Mouse (Mus musculus): ENCODE data around the gene 9230102O04Rik. TPM values are rescaled to one million over a fixed set of nuclear protein-coding genes. Genes with fewer than 3 reads are reported as not detected.

9230102O04Rik gene
- polyA plus RNA-seq, 1 experiment from 2014 or later: not detected

DNA sequence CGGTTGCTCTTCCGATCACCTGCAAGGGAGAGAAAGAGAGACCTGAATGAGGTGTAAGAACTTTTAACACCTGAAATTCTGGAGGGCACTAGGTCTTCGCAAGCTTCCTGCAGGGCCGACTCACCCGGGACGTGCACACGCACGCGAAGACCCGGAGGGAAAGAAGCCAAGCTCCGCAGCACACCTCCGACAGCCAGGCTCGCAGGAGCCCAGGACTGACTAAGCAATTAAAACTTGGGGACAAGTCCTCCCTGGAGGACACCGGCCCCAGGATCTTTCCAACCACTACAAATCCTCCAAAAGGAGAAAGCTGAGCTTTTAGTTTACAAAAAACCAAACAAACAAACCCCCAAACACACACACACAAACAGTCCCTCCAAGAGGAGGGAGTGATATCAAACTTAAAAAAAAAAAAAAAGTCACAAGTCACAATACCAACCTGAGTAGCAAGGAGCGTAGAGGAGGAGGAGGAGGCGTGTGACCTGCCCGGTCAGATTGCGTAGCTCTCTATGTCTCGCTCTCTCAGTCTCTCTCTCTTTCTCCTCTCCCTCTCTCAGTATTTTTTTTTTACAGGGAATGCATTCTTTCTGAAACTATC is 11.3 kb downstream of the 9230102O04Rik start:
- ATAC-seq (ENCODE audit: low FRiP score, low TSS enrichment): no peak
- H3K9me3 ChIP-seq (ENCODE audit: control insufficient read depth, low read length): no peaks in the 10 kb centered on the region
- H3K27me3 ChIP-seq (ENCODE audit: control insufficient read depth, insufficient read depth, low read length): peaks cover 8% of the 10 kb centered on the region; the same call in 1 of the 2 replicates
- peak overlapping the region; percentile 91 for H3K4me2 ChIP-seq (replicated peaks; ENCODE audit: low read depth)
- peak overlapping the region; percentile 81; the same call in 1 of the 2 replicates for H3K27ac ChIP-seq (replicated peaks)
- peak overlapping the region; percentile 59 for H3K9ac ChIP-seq (ENCODE audit: low read length)
- TF ChIP-seq CTCF (IDR thresholded peaks at IDR 0.05; ENCODE audit: low read depth) (no peak), EP300 (optimal IDR thresholded peaks at IDR 0.05) (no peak)
- H3K36me3 ChIP-seq (ENCODE audit: control insufficient read depth, insufficient read depth, low read length): no peaks in the 10 kb centered on the region
- 2% methylated on average over 19 of the region's 19 CpGs for WGBS
- DNase-seq (ENCODE audit: low spot score): no peak
- H3K4me3 ChIP-seq (ENCODE audit: low read depth, low read length): peak overlapping the region; percentile 51
- H3K4me1 ChIP-seq (replicated peaks; ENCODE audit: control insufficient read depth, insufficient read depth): peaks cover 4% of the 10 kb centered on the region; the same call in 1 of the 2 replicates

DNA sequence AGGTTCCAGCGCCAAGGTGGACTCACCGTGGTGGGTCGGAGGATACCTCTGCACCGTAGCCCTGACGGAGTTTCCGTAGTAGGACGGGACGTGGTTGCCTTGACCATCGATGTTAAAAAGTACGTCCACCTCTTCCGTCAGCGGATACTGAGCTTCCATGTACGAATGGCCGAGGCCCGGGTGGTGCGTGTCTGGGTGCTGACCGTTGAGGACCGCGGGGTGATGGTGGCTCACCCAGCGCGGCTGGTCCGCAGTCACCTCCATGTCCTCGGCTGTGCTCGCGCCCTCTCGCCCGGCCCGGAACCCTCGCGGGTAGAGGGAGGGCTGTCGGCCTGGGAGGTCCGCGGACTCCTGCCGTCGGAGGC is 12.0 kb downstream of the 9230102O04Rik start:
- TF ChIP-seq CTCF (IDR thresholded peaks at IDR 0.05; ENCODE audit: low read depth): no peak
- no peak for TF ChIP-seq EP300 (optimal IDR thresholded peaks at IDR 0.05)
- H3K27me3 ChIP-seq (ENCODE audit: control insufficient read depth, insufficient read depth, low read length): peaks cover 5% of the 10 kb centered on the region; the same call in 1 of the 2 replicates
- H3K27ac ChIP-seq (replicated peaks): peak overlapping the region; percentile 53; the same call in 1 of the 2 replicates
- peak overlapping the region; percentile 91 for H3K4me2 ChIP-seq (replicated peaks; ENCODE audit: low read depth)
- DNase-seq (ENCODE audit: low spot score) (peak; percentile 34), ATAC-seq (ENCODE audit: low FRiP score, low TSS enrichment) (no peak)
- peak overlapping the region; percentile 51 for H3K9ac ChIP-seq (ENCODE audit: low read length)
- WGBS: 2% methylated on average over 35 of the region's 35 CpGs
- peaks cover 4% of the 10 kb centered on the region; the same call in 1 of the 2 replicates for H3K4me1 ChIP-seq (replicated peaks; ENCODE audit: control insufficient read depth, insufficient read depth)
- H3K9me3 ChIP-seq (ENCODE audit: control insufficient read depth, low read length): no peaks in the 10 kb centered on the region
- H3K36me3 ChIP-seq (ENCODE audit: control insufficient read depth, insufficient read depth, low read length): no peaks in the 10 kb centered on the region
- H3K4me3 ChIP-seq (ENCODE audit: low read depth, low read length): peak overlapping the region; percentile 51

DNA sequence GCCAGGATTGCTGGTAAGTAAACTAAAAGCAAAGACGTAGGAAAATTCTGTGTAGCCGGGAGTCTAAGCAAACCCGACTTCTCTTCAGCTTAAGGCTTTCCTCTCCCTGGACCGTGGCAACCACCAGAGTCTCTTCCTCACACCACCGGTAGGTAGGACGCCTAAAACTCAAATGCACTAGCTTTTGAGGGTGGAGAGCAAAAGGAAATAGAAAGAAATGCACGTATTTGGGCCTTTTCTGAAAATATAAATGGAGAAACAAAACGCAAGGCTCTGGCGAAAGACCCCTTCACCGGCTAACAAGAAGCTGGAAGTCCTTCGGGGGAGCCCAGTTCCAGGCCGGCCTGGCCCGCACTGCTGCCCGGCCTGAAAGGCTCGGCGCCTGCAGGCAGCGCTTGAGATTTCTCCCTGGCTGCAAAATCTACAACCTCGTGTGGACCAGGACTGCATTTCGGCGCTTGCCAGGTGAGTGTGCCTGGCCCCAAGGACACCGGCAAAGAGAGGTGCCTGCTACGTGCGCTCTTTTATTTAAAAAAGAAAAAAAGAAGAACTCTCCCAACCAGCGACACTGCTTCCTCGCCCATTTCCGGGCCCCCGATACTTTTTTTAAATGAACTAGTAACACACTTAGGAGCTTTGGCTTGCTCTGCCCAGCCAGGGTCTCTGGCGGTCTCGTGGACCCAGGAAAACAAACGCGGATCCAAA is 12.6 kb downstream of the 9230102O04Rik start:
- peaks cover 5% of the 10 kb centered on the region; the same call in 1 of the 2 replicates for H3K27me3 ChIP-seq (ENCODE audit: control insufficient read depth, insufficient read depth, low read length)
- H3K9me3 ChIP-seq (ENCODE audit: control insufficient read depth, low read length): no peaks in the 10 kb centered on the region
- H3K9ac ChIP-seq (ENCODE audit: low read length): peak overlapping the region; percentile 51
- DNase-seq (ENCODE audit: low spot score): no peak
- WGBS: 17% methylated on average over 31 of the region's 31 CpGs
- ATAC-seq (ENCODE audit: low FRiP score, low TSS enrichment): no peak
- peak overlapping the region; percentile 51 for H3K4me3 ChIP-seq (ENCODE audit: low read depth, low read length)
- TF ChIP-seq EP300 (optimal IDR thresholded peaks at IDR 0.05) (no peak), CTCF (IDR thresholded peaks at IDR 0.05; ENCODE audit: low read depth) (no peak)
- H3K4me1 ChIP-seq (replicated peaks; ENCODE audit: control insufficient read depth, insufficient read depth): peaks cover 4% of the 10 kb centered on the region; the same call in 1 of the 2 replicates
- no peak overlapping the region for H3K27ac ChIP-seq (replicated peaks)
- H3K36me3 ChIP-seq (ENCODE audit: control insufficient read depth, insufficient read depth, low read length): no peaks in the 10 kb centered on the region
- H3K4me2 ChIP-seq (replicated peaks; ENCODE audit: low read depth): peak overlapping the region; percentile 91

GRCm38 (mm10) chr2:9875676-9876357 is 13.5 kb downstream of the 9230102O04Rik start:
- Histone ChIP-seq H3K4me2 (replicated peaks; ENCODE audit: low read depth) (no peak overlapping the region; the same call in 1 of the 2 replicates), H3K4me1 (replicated peaks; ENCODE audit: control insufficient read depth, insufficient read depth) (peaks cover 4% of the 10 kb centered on the region; the same call in 1 of the 2 replicates), H3K9me3 (ENCODE audit: control insufficient read depth, low read length) (no peaks in the 10 kb centered on the region), H3K9ac (ENCODE audit: low read length) (no peak overlapping the region), H3K36me3 (ENCODE audit: control insufficient read depth, insufficient read depth, low read length) (no peaks in the 10 kb centered on the region), H3K27me3 (ENCODE audit: control insufficient read depth, insufficient read depth, low read length) (peaks cover 3% of the 10 kb centered on the region; the same call in 1 of the 2 replicates), H3K4me3 (ENCODE audit: low read depth, low read length) (peak overlapping the region; percentile 51), H3K27ac (replicated peaks) (no peak overlapping the region)
- TF ChIP-seq EP300 (optimal IDR thresholded peaks at IDR 0.05) (no peak), CTCF (IDR thresholded peaks at IDR 0.05; ENCODE audit: low read depth) (no peak)
- DNase-seq (ENCODE audit: low spot score) (no peak), ATAC-seq (ENCODE audit: low FRiP score, low TSS enrichment) (no peak)
- WGBS: 44% methylated on average over 12 of the region's 12 CpGs

GRCm38 (mm10) chr2:9875220-9875619 is 14.1 kb downstream of the 9230102O04Rik start:
- no peak for ATAC-seq (ENCODE audit: low FRiP score, low TSS enrichment)
- H3K27me3 ChIP-seq (ENCODE audit: control insufficient read depth, insufficient read depth, low read length): 0 out of 2 replicates have a peak, but pooled peaks cover 2% of the 10 kb centered on the region

More at GRCm38 (mm10) chr2:9875220-9875619, 14.1 kb downstream of the 9230102O04Rik start:
- no peak for DNase-seq (ENCODE audit: low spot score)
- peak overlapping the region; percentile 23; the same call in 1 of the 2 replicates for H3K4me2 ChIP-seq (replicated peaks; ENCODE audit: low read depth)
- H3K4me1 ChIP-seq (replicated peaks; ENCODE audit: control insufficient read depth, insufficient read depth): peaks cover 4% of the 10 kb centered on the region; the same call in 1 of the 2 replicates
- H3K9ac ChIP-seq (ENCODE audit: low read length): no peak overlapping the region
- 0 out of 2 replicates have a peak overlapping the region, but pooled peaks have one; percentile 4 for H3K4me3 ChIP-seq (ENCODE audit: low read depth, low read length)
- no peak for TF ChIP-seq EP300 (optimal IDR thresholded peaks at IDR 0.05)
- no peak for TF ChIP-seq CTCF (IDR thresholded peaks at IDR 0.05; ENCODE audit: low read depth)
- no peak overlapping the region for H3K27ac ChIP-seq (replicated peaks)
- no peaks in the 10 kb centered on the region for H3K36me3 ChIP-seq (ENCODE audit: control insufficient read depth, insufficient read depth, low read length)
- 28% methylated on average over 4 of the region's 4 CpGs for WGBS
- H3K9me3 ChIP-seq (ENCODE audit: control insufficient read depth, low read length): no peaks in the 10 kb centered on the region

All from stomach, postnatal 0 days (tissue).